Mouse (Mus musculus) hindbrain, embryonic 11.5 days (tissue): ENCODE data around the gene Ldhd. TPM values are rescaled to one million over a fixed set of nuclear protein-coding genes. Genes with fewer than 3 reads are reported as not detected.

Experiments
- ATAC-seq: fragments of 200-750 bp; cut with Nextera tagmentation; 2 replicates; pipeline ENCODE4 v1.8.0; 2017; ENCODE audit warnings: mild to moderate bottlenecking, moderate TSS enrichment, moderate library complexity; ENCODE audit not compliant: low FRiP score
- DNase-seq: peaks from one replicate; pipeline ENCODE4 v3.0.0-alpha.2; 2015; ENCODE audit warnings: low spot score
- H3K27ac ChIP-seq: fragments of 300-500 bp; sonication (generic); 2 replicates; pipeline ENCODE4 v1.5.1; 2014; ENCODE audit warnings: mild to moderate bottlenecking, low read depth, low read length
- H3K27me3 ChIP-seq: fragments of 300-500 bp; sonication (generic); 2 replicates; pipeline ENCODE4 v1.6.1; 2014; ENCODE audit warnings: mild to moderate bottlenecking, low read length, moderate library complexity, mixed read lengths; ENCODE audit not compliant: control insufficient read depth, insufficient read depth
- H3K36me3 ChIP-seq: fragments of 300-500 bp; sonication (generic); 2 replicates; pipeline ENCODE4 v1.6.1; 2014; ENCODE audit warnings: mild to moderate bottlenecking, low read length, moderate library complexity, mixed read lengths; ENCODE audit not compliant: control insufficient read depth, insufficient read depth
- H3K4me1 ChIP-seq: fragments of 300-500 bp; sonication (generic); replicated peaks from 2 replicates; pipeline ENCODE4 v1.6.1; 2014; ENCODE audit warnings: low read length, mixed read lengths; ENCODE audit not compliant: control insufficient read depth, insufficient read depth
- H3K4me2 ChIP-seq: fragments of 300-500 bp; sonication (generic); replicated peaks from 2 replicates; pipeline ENCODE4 v1.6.1; 2014; ENCODE audit warnings: mild to moderate bottlenecking, low read depth, low read length
- H3K4me3 ChIP-seq: fragments of 300-500 bp; sonication (generic); 2 replicates; pipeline ENCODE4 v1.5.1; 2014; ENCODE audit warnings: low read depth, low read length
- H3K9ac ChIP-seq: fragments of 300-500 bp; sonication (generic); 2 replicates; pipeline ENCODE4 v1.6.1; 2014; ENCODE audit warnings: low read depth, low read length
- H3K9me3 ChIP-seq: fragments of 300-500 bp; sonication (generic); 2 replicates; pipeline ENCODE4 v1.6.1; 2016; ENCODE audit warnings: low read length; ENCODE audit not compliant: control insufficient read depth
- WGBS: fragments of 180-500 bp; shearing (Covaris S2); extraction: QIAGEN DNeasy Blood & Tissue Kit; methylation state at CpG from one replicate; pipeline ENCODE4 v1.1.7; 2014; 5-methylcytosine and 5-hydroxymethylcytosine counted together
- polyA plus RNA-seq: library from polyadenylated mRNA; unstranded; fragments of >200 nt; fragmentation: Nextera tagmentation; extraction: Ambion mirVana; gene quantifications from 2 replicates; pipeline ENCODE4 v1.2.1, GENCODE M21; 2014

The Ldhd gene
- polyA plus RNA-seq, 1 experiment from 2014 or later: 0.08 TPM

DNA sequence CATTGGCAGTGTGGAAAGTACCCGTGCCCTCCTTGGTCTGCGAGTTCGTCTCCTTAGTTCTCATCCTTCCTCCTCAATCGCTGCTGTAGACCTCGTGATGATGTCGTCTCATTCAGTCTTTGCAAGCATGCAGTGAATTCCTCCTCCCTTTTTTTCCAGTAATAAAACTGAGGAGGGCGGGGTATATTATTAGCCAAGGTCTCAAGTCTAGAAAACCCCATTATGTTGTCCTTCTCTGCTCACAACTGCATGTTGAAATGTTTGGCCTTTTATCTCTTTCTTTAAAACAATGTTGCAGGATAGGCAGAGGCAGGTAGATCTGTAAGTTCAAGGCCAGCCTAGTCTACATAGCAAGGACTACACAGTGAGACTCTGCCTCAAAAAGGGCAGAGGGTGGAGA is 22.8 kb downstream of the Ldhd start:
- Histone ChIP-seq H3K4me3 (no peak overlapping the region), H3K36me3 (no peaks in the 10 kb centered on the region), H3K4me1 (no peaks in the 10 kb centered on the region), H3K9me3 (no peaks in the 10 kb centered on the region), H3K27ac (no peak overlapping the region), H3K27me3 (no peaks in the 10 kb centered on the region), H3K4me2 (no peak overlapping the region), H3K9ac (no peak overlapping the region)
- DNase-seq: no peak
- WGBS: 94% methylated on average over 7 of the region's 7 CpGs
- no peak for ATAC-seq

DNA sequence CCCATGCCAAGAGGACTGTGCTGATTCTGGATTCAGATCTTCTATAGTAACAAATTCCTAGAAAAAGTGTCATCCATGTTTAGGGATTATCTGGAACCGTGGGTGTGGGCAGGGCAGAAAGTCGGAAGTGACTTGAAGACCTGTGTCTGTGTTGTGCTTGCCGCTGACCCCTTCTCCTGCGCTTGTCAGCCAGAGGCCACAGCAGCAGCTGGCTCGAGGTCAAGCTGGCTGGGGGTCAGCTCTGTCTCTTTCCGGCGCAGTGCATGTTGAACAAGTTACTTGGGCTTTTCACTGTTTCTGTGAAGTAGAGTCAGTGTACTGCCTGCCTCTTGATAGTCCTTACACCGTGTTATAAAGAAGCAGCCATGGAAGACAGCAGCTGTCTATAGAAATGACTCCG is 23.2 kb downstream of the Ldhd start:
- Histone ChIP-seq H3K9ac (no peak overlapping the region), H3K9me3 (no peaks in the 10 kb centered on the region), H3K4me3 (no peak overlapping the region), H3K27me3 (no peaks in the 10 kb centered on the region), H3K4me2 (no peak overlapping the region), H3K4me1 (no peaks in the 10 kb centered on the region), H3K36me3 (no peaks in the 10 kb centered on the region), H3K27ac (no peak overlapping the region)
- WGBS: 85% methylated on average over 9 of the region's 9 CpGs
- ATAC-seq (no peak), DNase-seq (no peak)

DNA sequence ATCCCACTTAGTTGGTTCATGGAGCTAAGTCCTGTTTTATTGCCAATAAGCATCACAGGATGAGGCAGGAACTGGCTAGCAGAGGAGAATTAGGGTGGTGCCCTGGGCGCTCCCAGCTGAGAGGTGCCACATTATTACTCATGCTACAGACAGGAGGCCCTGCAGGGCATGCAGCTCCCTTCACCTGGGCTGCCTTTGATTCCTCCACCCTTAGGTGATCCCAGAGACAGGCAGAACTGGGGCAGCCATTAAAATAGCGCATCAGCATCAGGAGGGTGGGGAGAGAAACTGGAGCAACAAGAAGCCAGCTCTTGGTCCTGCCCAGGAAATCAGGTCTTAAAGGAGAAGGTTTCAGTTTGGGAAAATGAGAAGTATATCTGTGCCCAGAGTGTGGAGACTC is 25.2 kb downstream of the Ldhd start:
- Histone ChIP-seq H3K4me3 (no peak overlapping the region), H3K9ac (no peak overlapping the region), H3K4me2 (no peak overlapping the region), H3K4me1 (no peaks in the 10 kb centered on the region), H3K27ac (no peak overlapping the region), H3K27me3 (no peaks in the 10 kb centered on the region), H3K36me3 (no peaks in the 10 kb centered on the region), H3K9me3 (no peaks in the 10 kb centered on the region)
- DNase-seq: no peak
- 100% methylated on average over 2 of the region's 2 CpGs for WGBS
- no peak for ATAC-seq

DNA sequence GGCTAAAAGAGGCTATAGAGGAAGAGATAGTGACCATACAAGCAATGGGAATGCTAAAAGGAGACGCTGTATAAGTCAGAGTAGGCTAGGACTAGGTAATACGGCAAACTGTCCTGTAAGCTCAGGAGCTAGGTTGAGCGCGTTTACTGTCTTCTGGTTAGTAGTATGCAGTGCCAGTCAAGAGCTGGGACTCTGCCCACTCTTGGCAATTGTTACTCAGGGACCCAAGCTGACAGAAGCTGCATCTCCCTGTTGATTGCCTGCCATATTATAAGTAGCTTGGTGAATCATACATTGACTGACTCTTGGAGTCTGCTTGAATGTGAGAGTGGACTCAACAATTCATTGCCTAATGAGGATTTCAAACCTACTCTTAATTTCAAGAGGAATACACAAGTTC is 28.1 kb downstream of the Ldhd start:
- no peak overlapping the region for H3K9ac ChIP-seq
- H3K4me2 ChIP-seq: no peak overlapping the region
- no peaks in the 10 kb centered on the region for H3K27me3 ChIP-seq
- H3K27ac ChIP-seq: no peak overlapping the region
- whole genome bisulfite sequencing: over 99% methylated on average over 4 of the region's 4 CpGs
- H3K9me3 ChIP-seq: no peaks in the 10 kb centered on the region
- DNase-seq (no peak), ATAC-seq (no peak)
- no peaks in the 10 kb centered on the region for H3K36me3 ChIP-seq
- H3K4me3 ChIP-seq: no peak overlapping the region
- H3K4me1 ChIP-seq: no peaks in the 10 kb centered on the region

DNA sequence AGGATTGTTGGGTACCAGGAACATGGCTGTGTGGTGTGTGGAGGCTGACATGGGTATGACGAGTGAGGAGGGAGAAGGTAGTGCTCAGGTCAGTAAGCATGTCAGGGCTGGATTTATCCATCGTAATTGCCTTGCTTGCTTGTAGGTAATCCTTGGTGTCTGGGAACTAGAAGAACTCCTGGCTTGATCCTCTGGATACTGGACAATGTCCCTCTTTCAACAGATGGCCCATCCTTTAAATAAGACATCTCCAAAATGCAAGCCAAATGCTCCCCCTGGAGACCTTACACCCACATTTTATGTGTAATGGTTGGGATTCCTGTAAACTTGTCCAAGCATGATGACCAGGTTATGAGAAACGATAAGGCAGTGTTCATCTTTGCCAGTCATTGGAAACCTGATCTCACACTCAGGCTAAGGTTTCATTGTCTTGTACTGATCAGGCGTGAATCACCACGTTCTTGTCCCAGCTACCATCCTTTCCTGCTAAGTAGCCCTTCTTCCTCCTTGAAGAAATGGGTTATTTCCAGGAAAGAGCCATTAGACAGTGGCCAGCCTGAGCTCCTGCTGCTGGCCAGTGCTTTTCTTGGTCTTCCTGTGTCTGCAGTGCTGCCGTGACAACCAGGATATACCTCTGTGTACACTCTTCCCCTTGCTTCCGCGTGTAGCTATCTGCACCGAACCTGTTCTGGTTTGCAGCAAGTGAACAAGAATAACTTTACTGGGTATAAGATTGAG is 30.3 kb downstream of the Ldhd start:
- Histone ChIP-seq H3K36me3 (no peaks in the 10 kb centered on the region), H3K9me3 (no peaks in the 10 kb centered on the region), H3K4me3 (no peak overlapping the region), H3K4me1 (no peaks in the 10 kb centered on the region), H3K9ac (no peak overlapping the region), H3K27ac (no peak overlapping the region), H3K27me3 (no peaks in the 10 kb centered on the region), H3K4me2 (no peak overlapping the region)
- DNase-seq (no peak), ATAC-seq (no peak)
- WGBS: 80% methylated on average over 9 of the region's 9 CpGs

DNA sequence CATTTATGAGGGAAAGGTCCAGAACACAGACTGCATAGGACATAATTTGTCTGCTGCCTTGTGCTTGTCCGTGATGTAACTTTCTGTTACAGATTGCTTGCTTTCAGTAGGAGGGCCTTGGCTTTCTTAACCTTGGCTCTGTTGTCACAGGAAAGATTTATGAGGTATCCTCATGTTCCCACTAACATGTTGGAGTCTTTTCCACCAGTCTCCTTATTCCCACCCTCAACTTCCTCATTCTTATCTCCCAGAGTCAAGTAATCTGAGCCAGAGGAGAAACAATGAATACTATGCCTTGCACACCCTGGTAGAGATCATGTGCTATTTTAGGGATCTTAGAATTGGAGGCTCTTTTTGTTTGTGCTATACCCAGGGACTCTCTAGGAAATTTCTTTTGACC is 32.9 kb downstream of the Ldhd start:
- Histone ChIP-seq H3K4me1 (no peaks in the 10 kb centered on the region), H3K36me3 (no peaks in the 10 kb centered on the region), H3K27ac (no peak overlapping the region), H3K9me3 (no peaks in the 10 kb centered on the region), H3K27me3 (no peaks in the 10 kb centered on the region), H3K9ac (no peak overlapping the region), H3K4me2 (no peak overlapping the region), H3K4me3 (no peak overlapping the region)
- no peak for ATAC-seq
- 47% methylated on average over 1 of the region's 1 CpGs for WGBS
- DNase-seq: no peak

DNA sequence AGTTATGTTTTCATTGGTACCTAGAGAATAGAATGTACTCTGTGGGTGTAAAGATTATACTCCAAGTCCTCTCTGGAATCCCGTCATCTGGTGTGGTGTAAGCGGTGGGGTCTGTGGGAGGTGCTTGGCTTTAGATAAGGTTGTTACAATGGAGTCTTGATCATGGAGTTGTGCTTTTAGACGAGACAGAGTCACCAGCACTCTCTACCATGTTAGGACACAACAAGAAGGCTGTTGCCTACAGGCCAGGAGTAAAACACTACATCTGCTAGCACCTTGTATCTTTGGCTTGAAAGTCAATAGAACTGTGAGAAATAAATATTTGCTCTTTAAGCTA is 33.7 kb downstream of the Ldhd start:
- Histone ChIP-seq H3K4me2 (no peak overlapping the region), H3K36me3 (no peaks in the 10 kb centered on the region), H3K4me1 (no peaks in the 10 kb centered on the region), H3K9me3 (no peaks in the 10 kb centered on the region), H3K27me3 (no peaks in the 10 kb centered on the region), H3K4me3 (no peak overlapping the region), H3K9ac (no peak overlapping the region), H3K27ac (no peak overlapping the region)
- 69% methylated on average over 3 of the region's 3 CpGs for WGBS
- no peak for DNase-seq
- ATAC-seq: no peak

DNA sequence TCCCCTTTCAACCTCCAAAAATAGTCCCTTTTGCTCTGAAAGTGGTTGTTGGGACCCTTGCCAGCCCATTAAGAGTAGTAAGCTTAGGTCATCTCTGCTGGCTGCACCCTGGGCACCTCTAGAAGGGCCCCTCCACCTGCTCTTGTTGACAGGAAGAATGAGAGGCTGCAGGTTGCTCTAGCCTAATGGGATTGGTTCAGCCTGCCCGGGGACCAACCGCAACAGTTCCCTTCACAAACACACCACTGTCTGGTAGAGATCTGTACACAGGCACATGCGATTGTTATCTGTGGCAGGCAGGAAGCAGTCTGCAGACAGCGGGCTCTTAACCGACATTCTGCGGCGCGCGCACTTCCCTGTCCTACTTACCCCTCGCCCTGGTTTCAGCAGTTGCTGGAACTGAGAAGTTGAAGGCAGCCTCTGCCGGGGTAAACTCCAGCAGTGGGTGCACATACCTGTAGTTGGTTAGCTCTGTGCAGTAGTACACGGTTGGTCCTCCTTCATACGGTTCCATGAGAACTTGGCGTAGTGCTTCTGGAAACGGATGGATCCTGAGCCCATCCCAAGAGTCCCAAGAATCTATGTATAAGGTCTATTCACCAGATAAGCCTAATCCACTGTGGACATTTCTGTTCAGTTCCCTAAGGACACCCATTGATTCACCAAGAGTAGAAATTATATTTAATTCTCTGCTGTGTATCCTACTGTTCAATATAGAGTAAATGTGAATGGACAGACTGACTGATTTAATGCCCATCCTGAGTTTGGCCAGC is 34.3 kb downstream of the Ldhd start:
- Histone ChIP-seq H3K27me3 (no peaks in the 10 kb centered on the region), H3K4me3 (no peak overlapping the region), H3K9ac (no peak overlapping the region), H3K4me2 (no peak overlapping the region), H3K9me3 (no peaks in the 10 kb centered on the region), H3K4me1 (no peaks in the 10 kb centered on the region), H3K36me3 (no peaks in the 10 kb centered on the region), H3K27ac (no peak overlapping the region)
- ATAC-seq (no peak), DNase-seq (no peak)
- WGBS: 91% methylated on average over 15 of the region's 15 CpGs

DNA sequence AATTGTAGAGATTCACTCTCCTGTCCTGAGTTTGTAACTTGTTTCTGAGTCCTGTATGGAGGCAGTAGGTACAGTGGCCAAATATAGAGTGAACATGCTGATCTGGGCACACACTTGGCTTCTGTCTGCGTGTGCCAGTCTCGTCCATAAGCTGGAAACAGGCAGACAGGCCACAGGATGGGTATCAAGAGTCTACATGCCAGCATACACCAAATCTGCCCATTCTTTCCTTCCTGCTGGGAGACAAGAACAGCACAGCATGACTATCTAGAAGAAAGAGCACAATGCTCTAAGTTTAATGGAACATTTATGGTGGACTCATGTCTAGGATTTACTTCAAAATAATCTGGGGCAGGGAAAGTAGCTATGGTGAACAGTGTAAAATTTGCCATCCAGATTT is 35.2 kb downstream of the Ldhd start:
- WGBS: 91% methylated on average over 2 of the region's 2 CpGs
- no peak overlapping the region for H3K4me3 ChIP-seq
- H3K27me3 ChIP-seq: no peaks in the 10 kb centered on the region
- no peak overlapping the region for H3K9ac ChIP-seq
- no peak for DNase-seq
- no peaks in the 10 kb centered on the region for H3K36me3 ChIP-seq
- no peaks in the 10 kb centered on the region for H3K9me3 ChIP-seq
- no peak for ATAC-seq
- H3K4me1 ChIP-seq: no peaks in the 10 kb centered on the region
- no peak overlapping the region for H3K4me2 ChIP-seq
- no peak overlapping the region for H3K27ac ChIP-seq
